Mouse (Mus musculus) right cerebral cortex, adult 18-20 months (tissue): ENCODE results near the gene Gm28036.
"Not testable (repeated sequence)": the region's sequence is repeated elsewhere in the genome, so short reads cannot be mapped to it uniquely, and the experiment has no call there.

Source experiments
- DNase-seq: peaks from one replicate; pipeline ENCODE4 v3.0.0; 2022; ENCODE audit warnings: mixed read lengths

Gm28036 gene

DNA sequence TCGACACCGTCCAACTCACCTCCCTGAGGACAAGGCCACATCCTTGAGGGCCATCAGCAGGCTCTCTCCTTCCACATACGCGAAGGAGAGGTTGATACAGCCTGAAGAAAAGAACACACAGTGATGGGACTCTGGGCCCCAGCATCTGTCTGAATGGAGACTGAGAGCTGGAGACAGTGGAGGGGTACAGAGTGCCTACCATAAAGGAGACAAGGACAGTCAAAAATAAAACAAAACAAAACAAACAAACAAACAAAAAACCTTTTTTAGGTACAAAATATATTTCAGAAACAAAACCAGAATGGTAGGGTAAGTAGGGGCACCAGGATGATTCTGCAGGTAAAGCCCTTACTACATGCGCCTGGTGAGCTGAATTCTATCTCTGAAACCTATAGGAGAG lies at the start of gene Gm28036:
TSS of gene Gm28036 (minus strand) at position 101 of the 400 bp plus-strand sequence.
- no peak for DNase-seq

- DNase-seq = no peak
Observed at GRCm38 (mm10) chr2:156166557-156166956, 39.7 kb upstream of the Gm28036 start.

GRCm38 (mm10) chr2:156165478-156165877 lies 38.6 kb upstream of the Gm28036 start:
- DNase-seq = no peak

GRCm38 (mm10) chr2:156151538-156151937 lies 24.6 kb upstream of the Gm28036 start:
- DNase-seq = no peak

- no peak for DNase-seq
Observed at GRCm38 (mm10) chr2:156147316-156147915, 20.5 kb upstream of the Gm28036 start.

DNA sequence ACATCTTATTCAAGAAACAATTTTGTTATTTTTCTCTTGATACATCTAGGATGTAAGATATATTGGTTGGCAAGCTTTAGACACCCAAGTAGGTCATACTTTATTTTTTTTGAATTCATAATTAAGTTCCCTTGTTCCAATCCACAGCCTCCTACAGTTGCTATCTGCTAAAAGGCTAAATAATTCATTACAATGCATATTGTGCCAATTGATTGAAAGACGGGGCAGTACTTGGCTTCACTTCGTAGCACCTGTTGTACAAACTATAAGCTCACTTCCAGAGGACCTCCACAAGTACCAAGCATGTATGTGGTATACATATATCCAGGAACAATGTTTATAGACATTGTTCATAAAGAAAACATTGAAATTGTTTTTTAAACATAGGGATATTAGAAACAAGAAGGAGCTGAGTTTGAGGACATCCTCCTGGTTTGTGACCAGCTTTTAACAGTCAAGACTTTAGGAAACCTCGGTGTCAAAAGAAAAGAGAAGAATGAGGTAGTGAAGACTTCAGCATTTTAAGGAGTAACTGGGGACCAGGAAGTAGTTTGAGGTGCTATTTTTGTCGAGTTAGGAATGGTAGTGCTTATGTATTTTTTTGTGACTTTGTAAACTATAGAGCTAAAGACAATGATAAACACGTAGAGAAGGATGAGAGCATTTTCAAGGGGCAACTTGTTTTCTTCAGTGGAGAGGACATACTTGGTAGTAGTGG lies 19.5 kb upstream of the Gm28036 start:
- DNase-seq = no peak

GRCm38 (mm10) chr2:156145486-156146130 lies 18.7 kb upstream of the Gm28036 start:
- no peak for DNase-seq

DNA sequence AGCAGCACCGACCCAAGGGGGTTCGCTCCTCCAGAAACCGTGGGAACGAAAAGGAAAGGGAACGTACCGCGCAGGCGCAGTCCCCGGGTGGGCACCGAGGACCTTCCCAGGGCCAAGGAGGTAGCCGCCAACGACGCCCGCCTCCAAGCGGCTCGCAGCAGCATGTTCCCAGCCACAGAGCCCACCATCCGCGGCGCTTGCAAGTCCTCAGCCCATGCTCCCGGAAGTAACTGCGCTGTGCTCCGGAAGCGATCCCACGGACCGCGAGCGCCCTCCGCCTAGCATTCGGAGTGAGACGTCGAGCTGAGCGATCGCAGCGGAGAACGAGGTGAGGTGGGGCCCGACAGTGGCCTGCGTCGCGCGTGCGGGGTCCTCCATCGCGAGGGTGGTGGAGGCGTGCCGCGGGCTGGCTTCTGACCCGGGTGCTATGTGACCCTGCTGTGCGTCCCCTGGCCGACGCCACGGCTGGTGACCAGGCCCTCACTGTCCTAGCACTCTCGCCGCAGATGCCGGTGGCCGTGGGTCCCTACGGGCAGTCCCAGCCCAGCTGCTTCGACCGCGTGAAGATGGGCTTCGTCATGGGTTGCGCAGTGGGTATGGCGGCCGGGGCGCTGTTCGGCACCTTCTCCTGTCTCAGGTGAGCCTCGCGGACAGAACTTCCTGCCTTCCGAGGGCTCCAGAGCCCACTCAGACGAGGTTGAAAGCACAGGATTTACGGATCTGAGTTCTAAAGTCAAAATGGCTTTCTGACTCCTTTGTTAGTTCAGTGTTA lies 17.2 kb upstream of the Gm28036 start, which contains the start of the genes Romo1 and Nfs1:
TSS of gene Romo1 (plus strand) at position 87 of the 772 bp plus-strand sequence.
TSS of gene Nfs1 (minus strand) at position 234 of the 772 bp plus-strand sequence.
- DNase-seq = peak; percentile 95

- no peak for DNase-seq
Observed at GRCm38 (mm10) chr2:156143367-156143766, 16.5 kb upstream of the Gm28036 start.

DNA sequence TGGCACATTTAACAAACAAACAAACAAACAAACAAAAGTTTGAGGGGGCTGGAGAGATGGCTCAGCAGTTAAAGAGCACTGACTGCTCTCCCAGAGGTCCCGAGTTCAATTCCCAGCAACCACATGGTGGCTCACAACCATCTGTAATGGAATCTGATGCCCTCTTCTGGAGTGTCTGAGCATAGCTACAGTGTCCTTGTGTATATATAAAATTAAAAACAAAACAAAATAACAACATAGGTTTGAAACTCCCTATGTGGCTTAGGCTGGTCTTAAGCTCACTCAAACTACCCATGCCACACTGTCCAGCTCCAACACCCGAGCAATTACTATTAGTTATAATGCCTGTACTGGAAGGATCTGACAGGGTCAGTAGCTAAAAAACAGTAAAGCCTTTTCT lies 15.9 kb upstream of the Gm28036 start:
- DNase-seq = no peak

DNA sequence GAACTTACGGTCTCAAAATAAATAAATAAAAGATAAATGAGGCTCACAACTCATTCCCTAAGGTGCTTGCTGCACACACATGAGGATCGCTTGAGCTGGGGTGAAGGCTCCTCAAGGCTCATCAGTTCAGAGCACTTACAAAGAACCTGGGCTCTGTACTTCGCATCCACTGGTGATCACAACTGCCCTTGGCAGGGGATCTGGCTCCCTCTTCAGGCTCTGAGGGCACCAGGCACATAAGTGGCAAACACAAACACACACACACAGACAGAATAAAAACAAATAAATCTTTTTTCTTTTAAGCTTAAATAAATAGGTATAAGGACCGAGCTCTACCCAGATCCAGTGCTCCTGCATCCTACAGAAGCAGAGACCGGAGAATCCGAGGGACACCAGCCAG lies 8.8 kb upstream of the Gm28036 start:
- no peak for DNase-seq

- no peak for DNase-seq
Observed at GRCm38 (mm10) chr2:156134161-156134560, 7.3 kb upstream of the Gm28036 start.

DNA sequence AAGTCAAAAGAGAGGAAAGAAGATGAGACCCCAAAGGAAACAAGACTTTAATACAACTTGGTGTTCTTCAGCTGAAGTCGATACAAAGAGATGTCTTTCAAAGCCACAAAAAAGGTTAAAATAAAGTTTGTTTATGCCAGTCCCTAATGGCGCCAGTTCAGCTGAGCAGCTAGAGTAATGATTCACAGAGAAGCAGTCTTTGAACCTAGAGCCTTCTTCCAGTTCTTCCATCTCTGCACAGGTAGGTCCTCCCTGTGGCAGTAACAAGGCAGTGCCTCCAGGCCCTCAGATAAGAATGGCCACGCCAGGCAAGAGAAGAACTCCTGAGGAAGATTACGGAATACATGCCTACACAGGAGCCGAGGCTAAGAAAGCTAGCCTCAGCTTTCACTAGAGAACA lies 3.2 kb downstream of the Gm28036 start:
- DNase-seq = no peak

DNA sequence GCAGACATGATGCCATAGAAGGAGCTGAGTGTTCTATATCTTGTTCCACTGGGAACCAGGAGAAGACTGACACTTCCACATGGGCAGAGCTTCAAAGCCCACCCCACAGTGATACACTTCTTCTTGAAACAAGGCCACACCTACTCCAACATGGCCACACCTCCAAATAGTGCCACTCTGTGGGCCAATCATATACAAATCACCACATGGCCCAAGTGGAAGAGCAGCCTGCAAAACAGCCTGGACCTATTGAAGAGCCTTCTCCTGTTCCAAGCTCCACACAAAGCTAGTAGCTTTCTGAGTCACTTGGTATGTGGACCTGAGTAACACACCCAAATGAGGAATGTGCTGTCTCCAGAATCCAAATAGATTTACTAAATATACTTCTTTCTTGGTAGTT lies 7.3 kb downstream of the Gm28036 start:
- DNase-seq = no peak

DNA sequence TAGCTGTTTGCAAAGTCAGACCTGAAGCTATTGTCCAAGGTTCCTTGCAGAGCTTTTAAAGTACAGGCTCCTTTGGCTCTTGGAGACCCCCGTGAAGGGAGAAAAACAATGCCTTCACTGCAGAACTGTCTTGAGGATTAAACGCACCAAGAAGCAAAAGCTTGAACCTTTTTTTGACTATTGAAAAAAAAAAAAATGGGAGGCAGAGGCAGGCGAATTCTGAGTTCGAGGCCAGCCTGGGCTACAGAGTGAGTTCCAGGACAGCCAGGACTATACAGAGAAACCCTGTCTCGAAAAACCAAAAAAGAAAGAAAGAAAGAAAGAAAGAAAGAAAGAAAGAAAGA lies 14.8 kb downstream of the Gm28036 start:
- DNase-seq = not testable (repeated sequence)

DNA sequence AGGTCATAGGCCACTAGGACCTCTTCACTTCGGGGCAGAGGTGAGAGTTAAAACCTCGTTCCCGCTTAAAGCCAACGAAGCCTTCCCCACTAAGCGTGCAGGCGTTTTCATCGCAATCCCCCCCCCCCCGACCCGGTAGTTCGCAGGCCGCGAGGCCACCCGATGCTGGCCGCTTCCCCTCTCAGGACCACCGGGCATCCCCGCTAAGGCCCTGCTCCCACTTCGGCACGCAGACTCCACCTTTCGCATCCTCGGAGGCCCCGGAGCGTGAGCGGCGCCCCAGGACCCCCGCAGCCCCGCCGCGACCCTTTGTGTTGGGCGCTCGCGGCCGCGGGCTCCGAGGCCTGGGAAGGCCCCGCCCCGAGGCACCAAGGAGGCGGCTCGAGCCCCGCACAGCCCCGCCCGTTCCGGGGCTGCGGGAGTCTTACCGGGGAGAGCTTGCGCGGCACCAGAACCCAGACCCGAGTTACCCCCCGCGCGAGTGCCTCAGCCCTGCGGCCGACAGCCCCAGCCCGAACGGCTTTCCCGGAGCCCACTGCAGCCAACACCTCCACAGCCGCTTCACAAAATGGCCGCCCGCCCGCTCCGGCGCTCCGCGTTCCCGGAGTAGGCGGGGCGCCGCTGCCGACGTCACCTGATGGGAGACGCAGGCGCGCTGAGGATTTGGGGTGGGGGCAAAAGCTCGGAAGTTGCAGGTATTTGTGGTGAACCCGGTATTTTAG lies 15.4 kb downstream of the Gm28036 start, which contains the start of the genes Cpne1 and Rbm12:
TSS of gene Cpne1 (minus strand) at position 608 of the 722 bp plus-strand sequence.
TSS of gene Rbm12 (minus strand) at position 621 of the 722 bp plus-strand sequence.
- DNase-seq = peak; percentile 90

- no peak for DNase-seq
Observed at GRCm38 (mm10) chr2:156110627-156111357, 16.1 kb downstream of the Gm28036 start.

- DNase-seq = no peak
Observed at GRCm38 (mm10) chr2:156091926-156092325, 35.0 kb downstream of the Gm28036 start.

DNA sequence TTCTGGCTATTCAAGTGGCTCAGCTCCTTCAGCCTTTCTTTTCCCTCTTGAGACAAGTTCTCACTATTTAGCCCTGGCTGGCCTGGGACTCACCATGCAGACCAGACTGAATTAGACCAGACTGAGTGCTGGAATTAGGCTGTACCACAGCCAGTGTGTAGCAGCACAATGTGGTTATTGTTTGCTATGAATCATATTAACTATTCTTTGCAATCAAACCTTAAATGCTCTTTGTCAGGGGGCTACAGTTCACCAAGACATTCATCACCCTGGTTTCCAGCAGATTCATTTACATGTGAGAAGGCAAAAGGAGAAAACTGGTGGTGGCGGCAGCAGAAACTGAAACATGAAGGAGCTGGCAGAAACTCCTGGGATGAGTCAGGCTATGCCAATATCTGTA lies 37.1 kb downstream of the Gm28036 start:
- DNase-seq = no peak

GRCm38 (mm10) chr2:156087391-156088110 lies 39.3 kb downstream of the Gm28036 start:
- DNase-seq = no peak

- DNase-seq = no peak
Observed at GRCm38 (mm10) chr2:156084541-156084940, 42.4 kb downstream of the Gm28036 start.
